Mouse (Mus musculus) left cerebral cortex, adult 8-10 months (tissue): ENCODE measurements around the gene Ipo4. TPM values are rescaled to one million over a fixed set of nuclear protein-coding genes. Genes with fewer than 3 reads are reported as not detected.

Experiments
- DNase-seq, 2 experiments: peaks; one replicate each; pipeline ENCODE4 v3.0.0; 2022; ENCODE audit warnings: low spot score in 2 of 2
- total RNA-seq, 4 experiments: library from RNA; stranded (reverse); gene quantifications; 2 replicates each; pipeline ENCODE4 v1.2.4; 2022

Gene Ipo4
- total RNA-seq, result 100 to 1,000 TPM; 122 to 146 (median 132) TPM

DNA sequence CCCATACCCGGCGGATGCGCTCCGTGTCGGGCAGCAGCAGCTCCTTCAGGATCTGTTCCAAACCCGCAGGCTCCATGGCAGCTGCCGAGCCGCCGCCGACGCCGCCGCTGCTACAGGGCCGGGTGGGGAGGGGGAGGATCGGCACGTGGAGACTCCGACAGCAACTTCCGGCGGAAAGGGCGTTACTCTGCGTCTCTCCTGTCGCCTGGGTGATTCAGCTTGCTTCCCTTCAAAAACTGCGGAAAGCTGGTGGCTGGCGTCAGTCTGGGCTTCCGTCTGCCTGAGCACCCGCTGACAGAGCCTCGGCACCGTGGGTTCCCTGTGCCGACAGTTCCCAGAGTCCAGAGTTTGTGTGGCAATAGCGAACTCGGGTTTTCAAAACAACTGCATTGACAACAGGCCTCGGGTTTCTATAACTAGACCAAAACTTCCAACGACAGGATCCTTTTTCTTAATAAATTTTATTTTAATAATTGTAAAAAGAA lies at the start of gene Ipo4:
Ipo4 (minus strand) TSS at position 435 of the 485 bp plus-strand sequence.
- DNase-seq, result peak; percentile 72 to 86

DNA sequence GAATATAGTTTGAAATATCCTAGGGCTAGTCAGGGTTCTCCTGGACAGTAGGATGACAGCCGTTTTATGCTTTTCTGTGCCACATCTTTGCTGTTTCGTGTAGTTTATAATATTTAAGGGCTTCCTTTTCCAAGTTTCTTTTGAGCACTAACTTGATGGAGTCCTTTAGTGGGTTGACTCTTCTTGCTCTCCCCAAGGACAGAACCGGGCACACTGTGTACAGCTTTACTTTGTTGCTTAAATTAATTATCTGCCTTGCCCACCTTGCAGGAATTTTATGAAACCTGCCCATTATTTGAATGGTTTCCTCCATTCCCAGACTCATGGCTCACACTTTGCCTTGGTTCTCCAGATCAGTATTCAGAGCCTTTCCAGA lies 46.3 kb upstream of the Ipo4 start:
- no peak for DNase-seq

DNA sequence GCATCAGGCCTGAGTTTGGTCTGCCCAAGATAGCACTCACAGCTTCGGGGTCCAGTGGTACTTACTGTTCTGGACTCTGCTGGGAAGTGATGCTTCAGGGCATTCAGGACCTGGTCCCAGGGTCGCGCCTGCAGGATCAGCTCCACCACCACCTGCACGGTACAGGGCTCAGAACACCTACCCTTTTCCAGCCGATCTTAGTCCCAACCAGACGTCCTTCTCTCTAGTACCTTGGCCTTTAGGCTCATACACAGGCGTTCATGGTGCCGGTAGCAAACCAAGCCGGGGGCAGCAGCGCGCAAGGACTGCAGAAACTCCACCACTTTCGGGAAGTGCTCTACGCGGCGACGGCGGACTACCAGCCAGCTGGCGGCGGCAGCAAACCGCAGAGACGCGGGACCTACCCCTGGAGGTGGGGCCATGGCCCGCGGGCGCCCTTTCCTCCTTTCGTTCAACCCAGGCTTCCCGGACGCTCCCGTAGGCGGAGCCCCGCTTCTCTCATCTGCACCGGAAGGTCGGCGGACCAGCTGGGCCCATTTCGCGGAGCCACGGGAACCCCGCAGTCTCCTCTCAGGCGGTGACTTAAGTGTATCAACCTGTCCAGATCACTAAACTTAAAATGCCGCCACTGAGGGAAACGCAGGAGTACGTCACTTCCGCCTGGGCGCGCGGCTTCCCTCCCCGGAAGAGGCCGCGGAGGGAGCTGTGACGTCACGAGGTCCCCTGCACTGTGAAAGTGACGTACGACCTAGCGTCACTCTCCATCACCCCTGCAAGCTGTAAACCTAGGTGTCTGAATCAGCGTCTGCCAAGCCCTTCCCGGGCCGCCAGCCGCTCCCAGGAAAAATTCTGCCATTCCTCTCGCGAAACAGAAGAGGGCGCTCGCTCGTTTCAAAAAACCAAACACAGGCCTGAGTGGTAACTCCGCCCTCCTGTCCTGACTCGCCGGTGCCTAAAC lies 45.7 kb upstream of the Ipo4 start, which contains the start of gene Tinf2:
Tinf2 (minus strand) TSS at position 661 of the 958 bp plus-strand sequence.
- peak; percentile 86 to 96 for DNase-seq

DNA sequence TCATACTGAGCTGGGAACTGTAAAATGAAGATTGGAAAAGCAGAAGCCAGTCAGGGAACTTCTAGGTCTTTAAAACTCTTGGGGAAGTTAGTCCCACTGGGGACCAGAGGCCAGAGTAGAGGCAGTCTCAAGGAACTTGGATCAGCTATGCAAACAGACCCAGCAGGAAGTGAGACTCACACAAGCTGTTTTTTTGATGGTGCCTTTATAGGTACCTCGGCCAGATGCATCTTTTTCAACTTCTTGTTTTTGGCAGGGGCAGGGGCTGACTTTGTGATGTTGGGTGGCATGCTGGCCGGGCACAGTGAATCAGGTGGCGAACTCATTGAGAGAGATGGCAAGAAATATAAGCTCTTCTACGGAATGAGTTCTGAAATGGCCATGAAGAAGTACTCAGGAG lies 41.9 kb upstream of the Ipo4 start:
- DNase-seq, result no peak

DNA sequence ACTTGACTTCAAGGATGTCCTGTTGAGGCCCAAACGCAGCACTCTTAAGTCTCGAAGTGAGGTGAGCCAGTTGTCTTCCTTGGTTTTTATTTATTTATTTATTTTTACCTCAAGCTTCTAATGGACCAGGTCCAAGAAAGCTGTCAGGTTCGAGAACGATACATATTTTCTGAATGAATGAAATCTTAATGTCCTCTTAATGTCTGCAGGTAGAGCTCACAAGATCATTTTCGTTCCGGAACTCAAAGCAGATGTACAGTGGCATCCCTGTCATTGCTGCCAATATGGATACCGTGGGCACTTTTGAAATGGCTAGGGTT lies 36.9 kb upstream of the Ipo4 start:
- no peak for DNase-seq

DNA sequence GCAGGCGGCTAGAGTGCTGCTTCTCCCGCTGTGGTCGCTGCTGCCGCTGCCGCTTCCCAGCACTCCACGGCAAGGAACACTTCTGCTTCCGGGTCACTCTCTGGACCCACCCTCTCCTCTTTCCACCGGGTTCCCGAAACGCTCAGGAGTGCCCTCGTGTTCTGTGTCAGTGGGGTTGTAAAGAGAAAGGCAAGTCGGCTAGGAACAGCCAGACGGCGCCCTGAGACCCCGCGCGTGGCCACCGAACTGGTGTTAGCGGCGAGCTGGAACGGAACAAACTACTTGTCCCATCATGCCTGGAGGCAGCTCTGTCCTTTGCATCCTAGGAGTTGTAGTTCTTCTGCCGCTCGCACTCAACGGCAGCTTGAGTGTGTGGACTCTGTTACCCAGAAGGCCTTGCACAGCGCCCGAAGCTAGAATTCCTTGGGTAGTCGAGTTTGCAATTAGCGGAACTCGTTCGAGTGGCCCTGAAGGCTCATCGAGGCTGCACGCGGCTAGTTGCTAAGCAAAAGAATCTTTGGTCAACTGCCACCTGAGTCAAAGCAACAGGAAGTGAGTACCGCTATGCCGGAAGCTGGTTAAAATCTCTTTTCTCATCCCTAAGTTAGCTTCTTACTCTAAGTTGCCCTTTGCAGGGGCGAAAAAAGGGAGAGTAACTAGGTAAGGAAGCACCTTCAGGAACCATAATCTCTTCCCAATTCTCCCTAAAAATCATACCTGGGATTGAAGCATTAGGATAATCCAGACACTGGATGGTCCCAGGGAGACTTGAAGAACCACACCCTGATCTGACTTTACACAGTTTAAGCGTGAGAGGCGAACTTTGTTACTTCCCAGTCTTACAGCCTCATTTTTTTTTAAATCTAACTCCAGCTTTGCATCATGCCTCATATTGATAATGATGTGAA lies 36.3 kb upstream of the Ipo4 start, which contains the start of the genes Gmpr2 and Nedd8:
Gmpr2 (plus strand) TSS at position 109 of the 908 bp plus-strand sequence.
Nedd8 (minus strand) TSS at position 292 of the 908 bp plus-strand sequence.
- peak; percentile 92 to 96 for DNase-seq

DNA sequence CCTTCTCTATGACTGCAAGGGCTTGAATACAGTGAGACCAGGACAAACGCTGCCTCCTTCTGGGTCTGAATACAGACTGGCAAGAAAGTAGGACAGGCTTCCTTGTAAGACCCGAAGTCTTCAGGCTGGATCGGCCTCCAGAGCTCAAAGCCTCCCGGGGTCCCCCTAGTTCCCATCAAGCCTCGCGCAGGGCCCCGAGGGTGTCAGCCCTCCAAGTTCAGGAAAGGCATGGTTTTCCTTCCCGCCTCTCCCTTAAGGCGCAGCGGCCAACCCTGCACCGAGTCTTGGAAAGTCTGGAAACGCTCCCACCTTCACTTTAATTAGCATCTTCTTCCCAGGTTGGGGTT lies 35.7 kb upstream of the Ipo4 start:
- no peak for DNase-seq

DNA sequence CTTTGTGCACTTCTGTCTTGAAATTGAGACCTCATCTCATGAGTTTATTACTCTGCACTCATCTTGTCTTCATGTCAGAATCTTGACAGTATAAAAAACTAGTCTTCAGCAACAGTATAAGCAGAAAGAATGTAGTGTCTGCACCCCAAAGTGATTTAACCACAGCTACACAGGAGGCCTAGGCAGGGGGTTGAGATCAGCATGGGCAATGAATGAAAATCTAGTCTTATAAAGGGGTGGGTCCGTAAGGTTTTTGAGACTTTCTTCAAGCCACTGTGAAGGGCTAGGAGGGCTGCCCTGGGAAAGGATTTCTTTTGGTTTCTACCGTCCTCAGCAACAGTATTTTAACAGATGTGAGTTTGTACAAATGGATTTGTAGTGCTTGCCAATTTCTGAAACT lies 24.9 kb upstream of the Ipo4 start:
- no peak for DNase-seq

DNA sequence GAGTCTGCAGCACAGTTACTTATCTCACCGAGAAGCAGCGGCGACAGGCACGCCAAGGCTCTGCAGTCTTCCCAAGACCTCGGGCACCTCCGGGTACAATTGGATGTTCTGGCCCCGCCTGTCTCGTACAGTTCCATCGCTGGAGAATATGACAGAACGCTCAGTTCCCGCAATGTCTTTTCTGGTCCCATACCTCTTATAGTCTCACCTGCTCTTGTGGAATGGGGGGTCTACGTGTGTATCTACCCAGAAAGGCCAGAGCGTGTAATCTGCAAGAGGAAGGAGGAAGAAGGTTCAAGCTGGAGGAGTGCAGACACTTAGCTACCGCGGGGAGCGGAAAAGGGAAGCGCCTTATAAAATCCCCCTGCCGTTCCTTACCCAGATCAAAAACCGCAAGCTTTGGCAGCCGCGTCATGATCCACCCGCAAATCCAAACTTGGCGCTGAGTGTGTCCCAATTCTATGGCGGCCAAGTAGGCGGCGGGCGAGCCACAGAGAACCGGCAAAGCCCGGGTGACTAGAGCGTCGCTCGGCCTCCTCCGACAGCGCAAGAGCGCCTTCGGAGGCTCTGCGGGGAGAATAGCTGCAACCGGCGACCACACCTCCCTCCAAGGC lies 24.3 kb upstream of the Ipo4 start, which contains the start of gene Mdp1:
Mdp1 (minus strand) TSS at position 549 of the 614 bp plus-strand sequence.
- DNase-seq, result peak; percentile 67 to 74

DNA sequence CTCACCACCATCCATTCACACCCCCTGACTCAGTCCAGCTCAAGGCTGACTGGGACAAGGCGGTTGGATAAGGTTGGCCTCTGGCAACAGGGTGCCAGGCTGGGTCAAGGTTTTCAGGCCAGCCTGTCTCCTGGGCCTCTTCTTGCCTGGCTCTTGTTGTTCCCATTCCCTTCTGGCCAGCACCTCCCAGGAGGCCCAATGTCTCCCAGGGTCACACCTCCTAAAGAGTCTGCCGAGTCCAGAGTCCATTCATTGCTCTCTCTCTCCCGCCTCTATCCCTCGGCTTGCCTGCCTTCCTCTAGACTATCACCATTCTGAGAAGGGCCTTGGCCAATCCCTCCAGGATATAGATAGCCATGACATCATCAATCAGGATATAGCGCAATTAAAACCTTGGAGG lies 22.3 kb upstream of the Ipo4 start:
- DNase-seq, result no peak

DNA sequence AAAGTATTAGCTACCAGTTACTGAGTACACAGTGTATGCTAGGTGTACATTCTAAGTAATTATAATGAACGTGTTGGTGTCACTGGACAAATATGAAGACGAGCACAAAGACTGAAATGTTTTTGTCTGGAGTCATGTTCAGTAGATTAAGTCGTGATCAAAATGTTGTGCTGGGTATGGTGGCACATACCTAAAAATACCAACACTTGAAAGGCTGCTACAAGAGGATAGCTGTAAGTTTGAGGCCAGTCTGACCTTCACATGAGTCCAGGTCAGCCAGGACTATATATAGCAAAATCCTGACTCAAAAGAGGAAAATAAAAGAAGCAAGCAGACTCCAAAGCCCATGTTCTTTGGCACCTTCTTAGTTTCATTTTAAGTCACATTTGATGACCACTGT lies 21.2 kb upstream of the Ipo4 start:
- no peak for DNase-seq

DNA sequence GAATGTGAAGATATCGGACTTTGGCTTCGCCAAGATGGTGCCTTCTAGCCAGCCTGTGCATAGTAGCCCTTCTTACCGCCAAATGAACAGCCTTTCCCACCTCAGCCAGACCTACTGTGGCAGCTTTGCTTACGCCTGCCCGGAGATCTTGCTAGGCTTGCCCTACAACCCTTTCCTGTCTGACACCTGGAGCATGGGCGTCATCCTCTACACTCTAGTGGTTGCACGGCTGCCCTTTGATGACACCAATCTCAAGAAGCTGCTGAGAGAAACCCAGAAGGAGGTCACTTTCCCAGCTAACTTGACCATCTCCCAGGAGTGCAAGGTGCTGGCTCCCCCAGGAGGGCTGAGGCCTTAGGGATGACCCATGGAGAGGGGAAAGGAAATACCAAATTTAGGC lies 15.8 kb upstream of the Ipo4 start:
- DNase-seq, result no peak

DNA sequence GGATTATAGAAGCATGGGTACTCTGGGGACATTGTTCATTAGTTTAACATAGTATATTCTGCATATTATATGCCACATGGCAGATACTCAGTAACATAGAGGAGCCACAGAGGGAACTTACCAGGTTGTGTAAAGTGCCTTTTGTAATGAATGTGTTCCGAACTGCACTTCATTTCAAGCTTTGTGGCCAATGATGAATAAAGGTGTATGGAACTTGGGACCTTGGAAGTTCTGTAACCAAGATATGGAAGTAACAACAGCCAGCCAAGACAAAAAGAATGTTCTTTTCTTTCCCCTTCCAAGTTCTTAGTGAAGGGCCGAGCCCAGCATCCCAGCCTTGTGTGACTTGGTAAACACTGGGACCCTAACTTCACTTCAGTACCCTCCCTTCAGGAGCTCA lies 14.1 kb upstream of the Ipo4 start, which contains the start of gene Tssk4:
Tssk4 (plus strand) TSS at position 301 of the 400 bp plus-strand sequence.
- no peak for DNase-seq

DNA sequence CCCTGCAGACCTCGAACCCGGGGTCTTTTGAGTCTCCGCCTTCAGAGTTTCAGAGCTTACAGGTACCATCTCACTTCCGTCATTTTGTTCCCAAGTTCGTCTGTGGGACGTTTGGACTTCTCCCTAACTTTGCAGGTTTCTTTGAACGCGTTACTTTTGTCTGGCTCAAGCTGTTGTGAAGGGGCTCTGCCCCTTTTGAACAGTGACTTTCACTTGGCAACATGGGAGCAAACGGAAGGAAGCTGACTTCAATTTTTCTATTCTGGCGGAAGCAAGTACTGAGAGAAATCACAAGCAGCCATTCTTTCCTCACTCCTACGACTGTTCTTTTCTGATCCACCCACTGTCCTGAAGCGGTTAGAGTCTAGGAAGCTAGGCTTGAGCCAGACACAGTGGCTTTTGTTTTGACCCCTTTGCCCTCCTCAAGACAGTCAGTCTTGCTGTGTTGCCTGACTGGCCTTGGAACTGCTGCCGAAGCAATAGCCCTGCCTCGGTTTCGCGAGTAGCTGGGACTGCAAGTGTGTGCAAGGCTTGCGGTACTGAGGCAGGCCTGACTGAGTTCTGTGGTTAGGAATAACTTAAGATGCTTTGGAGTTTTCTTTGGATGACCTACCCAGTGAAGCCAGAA lies 8.6 kb upstream of the Ipo4 start:
- DNase-seq, result no peak

DNA sequence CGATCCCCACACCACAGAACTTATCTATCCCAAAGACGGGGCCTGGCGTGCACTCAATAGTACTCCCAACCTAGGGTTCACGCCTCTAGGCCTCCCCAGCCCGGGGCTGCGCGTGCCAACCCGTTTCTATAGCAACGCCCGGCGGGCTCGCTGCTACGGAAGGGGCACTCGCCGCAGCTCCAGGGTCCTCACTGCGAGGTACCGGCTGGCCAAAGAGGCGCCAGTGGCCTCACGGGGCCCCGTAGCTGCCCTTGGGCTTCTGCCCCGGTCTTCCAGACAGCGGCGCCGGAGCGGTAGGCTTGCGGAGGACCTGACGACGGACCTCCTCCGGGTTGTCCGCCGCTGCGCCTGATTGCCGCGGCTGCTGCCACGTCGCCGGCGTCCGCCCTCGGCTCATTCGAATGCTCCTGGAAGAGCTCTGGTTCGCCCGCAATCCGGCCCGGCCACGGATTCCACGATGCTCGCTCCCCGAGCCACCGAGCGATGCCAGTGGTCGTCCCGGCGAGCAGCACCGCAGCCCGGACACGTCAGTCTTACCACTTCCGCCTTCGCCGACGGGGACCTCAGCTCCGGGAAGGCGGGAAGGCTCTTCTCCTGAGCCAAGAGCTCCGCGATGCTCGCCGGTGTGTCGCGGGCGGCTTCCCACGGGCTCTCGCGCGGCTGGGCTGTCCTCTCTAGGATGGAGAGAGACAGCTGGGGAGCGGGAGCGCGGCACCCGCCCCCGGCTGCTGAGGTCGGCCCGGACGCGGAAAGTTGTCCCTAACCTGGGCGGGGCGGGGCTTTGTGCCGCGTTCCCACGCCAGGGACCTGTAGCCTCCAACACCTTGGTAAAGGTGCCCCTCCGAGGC lies 7.5 kb upstream of the Ipo4 start, which contains the start of gene Tm9sf1:
Tm9sf1 (minus strand) TSS at position 747 of the 848 bp plus-strand sequence.
- DNase-seq, result peak; percentile 79 to 87

DNA sequence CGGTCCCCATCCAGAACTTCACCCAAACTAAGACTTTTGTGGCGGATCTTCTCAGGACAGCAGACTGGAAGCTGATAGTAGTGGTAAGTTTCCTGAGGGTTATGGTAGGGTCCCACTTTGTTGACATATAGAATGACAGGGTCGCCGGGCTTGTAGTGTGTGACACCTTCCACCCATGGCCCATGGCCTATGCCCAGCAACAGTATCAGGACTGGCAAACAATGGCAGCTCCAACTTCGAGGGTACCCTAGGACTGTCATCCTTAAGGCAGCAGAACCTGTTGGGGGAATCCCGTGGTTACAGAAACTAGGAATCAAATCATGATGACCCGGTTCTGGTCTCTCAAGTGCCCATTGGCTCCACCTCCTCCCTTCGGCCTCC lies 6.9 kb upstream of the Ipo4 start:
- DNase-seq, result no peak

DNA sequence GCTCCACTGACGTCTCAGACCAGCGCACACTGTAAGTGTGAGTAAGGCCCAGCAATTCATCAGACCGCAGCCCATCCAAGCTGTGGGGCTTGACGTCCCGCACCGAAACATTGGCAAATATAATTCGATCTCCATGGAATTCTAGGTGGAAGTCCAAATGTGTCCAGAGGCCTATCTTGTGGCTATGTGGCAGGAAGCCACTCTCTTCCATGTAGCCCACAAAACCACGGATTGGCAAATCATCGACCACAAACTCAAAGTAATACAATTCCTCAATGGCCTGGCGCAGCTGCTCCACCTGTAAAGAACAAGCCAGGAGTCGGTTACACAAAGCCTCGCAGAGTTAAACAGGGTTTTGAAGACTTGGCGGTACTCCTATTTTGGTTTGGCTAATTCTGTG lies 5.5 kb upstream of the Ipo4 start:
- no peak for DNase-seq

DNA sequence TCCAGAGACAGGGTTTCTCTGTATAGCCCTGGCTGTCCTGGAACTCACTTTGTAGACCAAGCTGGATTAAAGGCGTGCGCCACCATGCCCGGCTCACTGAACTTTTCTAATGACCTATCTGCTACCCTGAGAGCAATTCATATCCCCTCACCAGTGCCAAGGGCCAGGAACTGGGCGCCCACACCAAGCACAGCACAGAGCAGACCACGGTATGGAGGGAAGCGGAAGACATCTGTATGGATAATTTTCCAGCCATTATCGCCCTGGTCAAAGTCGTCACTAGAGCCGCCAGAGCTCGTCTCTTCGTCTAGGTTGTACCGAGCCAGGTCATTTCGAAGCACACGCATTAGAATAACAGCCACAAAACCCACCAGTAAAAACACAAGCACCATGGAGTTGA lies 5.1 kb upstream of the Ipo4 start:
- DNase-seq, result no peak

DNA sequence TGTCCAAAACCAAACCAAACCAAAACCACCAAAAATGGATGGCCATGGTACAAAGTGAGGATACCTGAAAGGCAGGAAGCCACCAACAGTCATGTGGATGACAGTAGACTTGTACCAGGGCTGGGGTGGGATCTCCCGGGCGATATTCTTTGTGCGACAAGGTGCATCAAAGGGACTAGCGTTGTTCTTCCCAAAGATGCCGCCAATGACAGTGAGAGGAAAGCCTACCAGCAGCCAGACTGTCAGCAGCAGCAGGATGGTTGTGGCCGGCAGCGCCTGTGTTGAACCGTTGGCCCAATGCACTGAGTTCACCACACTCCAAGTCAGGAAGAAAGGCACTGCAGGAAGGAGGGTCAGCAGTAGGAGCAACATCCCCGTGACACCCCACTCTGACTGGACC lies 2.0 kb upstream of the Ipo4 start, which contains the start of gene Gm49378:
Gm49378 (minus strand) TSS at position 101 of the 400 bp plus-strand sequence.
- DNase-seq, result no peak
